ENCODE assay signal across 11 mouse cellular contexts in the genomic region with DNA sequence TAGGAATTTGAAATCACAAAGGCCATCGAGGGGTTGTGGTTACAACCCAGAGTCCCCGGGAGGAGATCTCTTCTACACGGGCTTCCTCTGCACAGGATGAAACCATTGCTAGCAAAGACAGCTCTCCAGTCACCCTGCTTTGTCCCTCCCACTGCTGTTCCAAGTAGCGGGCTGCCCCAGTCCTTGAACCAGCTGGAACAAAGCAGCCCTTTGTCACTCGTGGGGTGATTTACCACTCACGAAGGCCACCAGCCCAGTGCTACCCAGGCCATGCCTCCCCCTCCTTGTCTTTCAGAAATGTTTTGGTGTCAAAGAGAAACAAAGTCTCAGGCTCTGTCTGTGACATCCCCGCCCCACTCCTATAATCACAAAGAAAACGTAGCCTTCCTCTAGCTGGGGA. TPM values are rescaled to one million over a fixed set of nuclear protein-coding genes. Genes with fewer than 3 reads are reported as not detected.
DNase-seq lines count a peak whose midpoint lies in the region; ATAC-seq lines count a peak whose summit lies in the region.
"Had no signal": no experiment of that assay in that cellular context is flagged by ENCODE, and none has a peak within 500 bp of the region (broad histone marks: within the 10 kb centered on the region; RNA-seq: fewer than 3 reads in every experiment).

No protein-coding gene starts in this region.

- 23% methylated on average over 8 of the region's 8 CpGs for WGBS in heart, embryonic 11.5 days (ENCODE audit: insufficient replicate concordance)
- WGBS in midbrain, embryonic 11.5 days = 48% methylated on average over 8 of the region's 8 CpGs
- 42% methylated on average over 8 of the region's 8 CpGs for WGBS in midbrain, embryonic 14.5 days
- WGBS in neural tube, embryonic 13.5 days = 14% methylated on average over 8 of the region's 8 CpGs
- 36% methylated on average over 8 of the region's 8 CpGs for WGBS in midbrain, embryonic 15.5 days

- peaks cover 54% of the 10 kb centered on the region for H3K4me1 ChIP-seq in heart, embryonic 11.5 days (ENCODE audit: control insufficient read depth, insufficient read depth, low read length)
- H3K4me1 ChIP-seq in midbrain, embryonic 11.5 days (ENCODE audit: control insufficient read depth, insufficient read depth, low read length) = peaks cover 3% of the 10 kb centered on the region; the same call in 1 of the 2 replicates
- no peaks in the 10 kb centered on the region for H3K4me1 ChIP-seq in midbrain, embryonic 14.5 days (ENCODE audit: control insufficient read depth, insufficient read depth, low read length)
- H3K4me1 ChIP-seq in neural tube, embryonic 13.5 days (replicated peaks) = peaks cover 25% of the 10 kb centered on the region
- H3K4me1 ChIP-seq in midbrain, embryonic 15.5 days = no peaks in the 10 kb centered on the region

- no peak for DNase-seq in heart, adult 8-10 months (ENCODE audit: low spot score)
- DNase-seq in midbrain, embryonic 11.5 days (ENCODE audit: low spot score, missing footprints) = peak; percentile 88
- DNase-seq in midbrain, embryonic 14.5 days = no peak
- DNase-seq in embryo, embryonic 11 days = peak; percentile 44
- DNase-seq in MN1 (ENCODE audit: low spot score) = no peak
- DNase-seq: gastrocnemius, postnatal 10 days had no signal

- ATAC-seq in heart, embryonic 11.5 days (replicated peaks; ENCODE audit: insufficient number of reproducible peaks, low FRiP score, low TSS enrichment) = no peak
- no peak for ATAC-seq in midbrain, embryonic 11.5 days (ENCODE audit: low FRiP score)
- ATAC-seq in midbrain, embryonic 14.5 days (ENCODE audit: low FRiP score, low TSS enrichment) = no peak
- ATAC-seq in neural tube, embryonic 13.5 days (ENCODE audit: low read depth) = peak; percentile 67; the same call in 1 of the 2 replicates
- no peak for ATAC-seq in midbrain, embryonic 15.5 days (replicated peaks)
- ATAC-seq: intestine, embryonic 15.5 days had no signal

- H3K9me3 ChIP-seq in heart, embryonic 11.5 days (replicated peaks; ENCODE audit: control insufficient read depth, low read length) = no peaks in the 10 kb centered on the region; the same call in 1 of the 2 replicates
- H3K9me3 ChIP-seq in midbrain, embryonic 11.5 days (ENCODE audit: control insufficient read depth, low read length) = peaks cover 4% of the 10 kb centered on the region; the same call in 1 of the 2 replicates
- no peaks in the 10 kb centered on the region; the same call in 1 of the 2 replicates for H3K9me3 ChIP-seq in midbrain, embryonic 14.5 days (ENCODE audit: control insufficient read depth, low read length)
- H3K9me3 ChIP-seq in neural tube, embryonic 13.5 days = no peaks in the 10 kb centered on the region
- H3K9me3 ChIP-seq in midbrain, embryonic 15.5 days = no peaks in the 10 kb centered on the region
- H3K9me3 ChIP-seq: intestine, embryonic 15.5 days had no signal

- H3K4me2 ChIP-seq in heart, embryonic 11.5 days = peak overlapping the region; percentile 10
- H3K4me2 ChIP-seq in midbrain, embryonic 11.5 days = no peak overlapping the region
- H3K4me2 ChIP-seq in midbrain, embryonic 14.5 days (ENCODE audit: low read length) = no peak overlapping the region
- no peak overlapping the region for H3K4me2 ChIP-seq in neural tube, embryonic 13.5 days
- H3K4me2 ChIP-seq in midbrain, embryonic 15.5 days = no peak overlapping the region
- H3K4me2 ChIP-seq: intestine, embryonic 15.5 days had no signal

- H3K9ac ChIP-seq in heart, embryonic 11.5 days (ENCODE audit: low read depth, low read length) = peak overlapping the region; percentile 54
- no peak overlapping the region for H3K9ac ChIP-seq in midbrain, embryonic 11.5 days (ENCODE audit: low read length)
- no peak overlapping the region for H3K9ac ChIP-seq in midbrain, embryonic 14.5 days (replicated peaks; ENCODE audit: low read length)
- H3K9ac ChIP-seq in neural tube, embryonic 13.5 days = no peak overlapping the region
- no peak overlapping the region for H3K9ac ChIP-seq in midbrain, embryonic 15.5 days
- H3K9ac ChIP-seq: intestine, embryonic 15.5 days; liver, embryonic 14.5 days had no signal

- no peak overlapping the region for H3K4me3 ChIP-seq in heart, embryonic 11.5 days (ENCODE audit: low read depth, low read length)
- no peak overlapping the region for H3K4me3 ChIP-seq in midbrain, embryonic 11.5 days (ENCODE audit: low read depth, low read length)
- H3K4me3 ChIP-seq in midbrain, embryonic 14.5 days (replicated peaks; ENCODE audit: low read depth, low read length) = no peak overlapping the region
- H3K4me3 ChIP-seq in neural tube, embryonic 13.5 days = no peak overlapping the region
- H3K4me3 ChIP-seq in midbrain, embryonic 15.5 days = no peak overlapping the region
- H3K4me3 ChIP-seq: intestine, embryonic 15.5 days had no signal

- no peaks in the 10 kb centered on the region for H3K27me3 ChIP-seq in heart, embryonic 11.5 days (ENCODE audit: control insufficient read depth, insufficient read depth, low read length)
- H3K27me3 ChIP-seq in midbrain, embryonic 11.5 days (ENCODE audit: control insufficient read depth, insufficient read depth, low read length) = no peaks in the 10 kb centered on the region
- no peaks in the 10 kb centered on the region for H3K27me3 ChIP-seq in midbrain, embryonic 14.5 days (ENCODE audit: control insufficient read depth, insufficient read depth, low read length)
- no peaks in the 10 kb centered on the region for H3K27me3 ChIP-seq in neural tube, embryonic 13.5 days
- H3K27me3 ChIP-seq in midbrain, embryonic 15.5 days (replicated peaks) = no peaks in the 10 kb centered on the region
- H3K27me3 ChIP-seq: intestine, embryonic 15.5 days had no signal

- peak overlapping the region; percentile 93 for H3K27ac ChIP-seq in heart, embryonic 11.5 days (ENCODE audit: low read depth, low read length)
- no peak overlapping the region for H3K27ac ChIP-seq in midbrain, embryonic 11.5 days (ENCODE audit: low read depth, low read length)
- H3K27ac ChIP-seq in midbrain, embryonic 14.5 days (replicated peaks; ENCODE audit: low read depth, low read length) = no peak overlapping the region
- no peak overlapping the region for H3K27ac ChIP-seq in neural tube, embryonic 13.5 days (replicated peaks)
- H3K27ac ChIP-seq in midbrain, embryonic 15.5 days = no peak overlapping the region
- H3K27ac ChIP-seq: intestine, embryonic 15.5 days; liver, embryonic 14.5 days had no signal

- H3K36me3 ChIP-seq in heart, embryonic 11.5 days (ENCODE audit: control insufficient read depth, insufficient read depth, low read length) = no peaks in the 10 kb centered on the region
- H3K36me3 ChIP-seq in midbrain, embryonic 11.5 days (ENCODE audit: control insufficient read depth, insufficient read depth, low read length) = no peaks in the 10 kb centered on the region
- no peaks in the 10 kb centered on the region for H3K36me3 ChIP-seq in midbrain, embryonic 14.5 days (ENCODE audit: control insufficient read depth, insufficient read depth, low read length)
- no peaks in the 10 kb centered on the region for H3K36me3 ChIP-seq in neural tube, embryonic 13.5 days
- H3K36me3 ChIP-seq in midbrain, embryonic 15.5 days (replicated peaks) = no peaks in the 10 kb centered on the region
- H3K36me3 ChIP-seq: intestine, embryonic 15.5 days had no signal

RNA-seq across cellular contexts. Expression of a gene that starts 10.4 kb away (rescaled TPM):
- 75.9 and 87.0 TPM in 2 replicates for polyA plus RNA-seq in heart, embryonic 11.5 days (2014; fragmentation: Nextera tagmentation; extraction: Ambion mirVana)
- total RNA-seq in heart, adult 8-10 months (2022) = 10 to 100 TPM; 36.0 to 52.1 (median 41.2) TPM
- 27.0 and 29.0 TPM in 2 replicates for polyA plus RNA-seq in midbrain, embryonic 11.5 days (2014; fragmentation: Nextera tagmentation; extraction: Ambion mirVana)
- 11.4 and 13.6 TPM in 2 replicates for polyA plus RNA-seq in midbrain, embryonic 14.5 days (2014; fragmentation: Nextera tagmentation; extraction: Ambion mirVana)
- 23.6 and 27.8 TPM in 2 replicates for polyA plus RNA-seq in neural tube, embryonic 13.5 days (2015; fragmentation: Nextera tagmentation; extraction: Ambion mirVana)
- 11.4 and 12.9 TPM in 2 replicates for polyA plus RNA-seq in midbrain, embryonic 15.5 days (2015; fragmentation: Nextera tagmentation; extraction: Ambion mirVana)

Comparison
In these comparisons a context has a peak if more than half of its experiments do, and no peak if none do; other contexts are left out.
1. DNase-seq: peak in midbrain, embryonic 11.5 days (single experiment) and embryo, embryonic 11 days (single experiment); none in heart, adult 8-10 months (single experiment), midbrain, embryonic 14.5 days (single experiment) and MN1 (single experiment).